Mouse (Mus musculus) megakaryocyte, embryonic 14.5 days (primary cell): ENCODE measurements around the gene 1110002E22Rik.

Source experiments
- FLI1 ChIP-seq: IDR thresholded peaks from 2 replicates; pipeline ENCODE4 v1.6.1; 2012; ENCODE audit warnings: low read length, inconsistent platforms, mixed read lengths
- GATA1 ChIP-seq: IDR thresholded peaks from 3 replicates; pipeline ENCODE4 v1.6.1; 2012; ENCODE audit warnings: mixed read lengths, low read length, inconsistent platforms, borderline replicate concordance

DNA sequence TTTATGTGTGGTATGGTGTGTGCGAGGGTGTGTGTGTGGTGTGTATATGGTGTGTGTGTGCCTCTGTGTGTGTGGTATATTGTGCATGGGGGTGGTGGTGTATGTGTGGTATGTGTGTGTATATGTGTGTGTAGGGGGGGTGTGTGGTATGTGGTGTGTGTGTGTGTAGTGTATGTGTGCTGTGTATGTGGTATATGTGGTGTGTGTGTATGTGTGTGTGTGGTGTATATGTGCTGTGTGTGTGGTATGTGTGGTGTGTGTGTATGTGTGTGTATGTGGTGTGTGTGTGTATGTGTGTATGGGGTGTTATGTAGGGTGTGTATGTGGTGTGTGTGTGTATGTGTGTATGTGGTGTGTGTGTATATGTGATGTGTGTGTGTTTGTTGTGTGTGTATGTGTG lies 9.4 kb downstream of the 1110002E22Rik start:
- TF ChIP-seq GATA1 (peak; percentile 14; the same call in 1 of the 3 replicates), FLI1 (no peak)
